Mouse (Mus musculus) spleen, adult 2 months (tissue): ENCODE data around the gene Prcc. TPM values are rescaled to one million over a fixed set of nuclear protein-coding genes. Genes with fewer than 3 reads are reported as not detected.
"Not testable (repeated sequence)": the region's sequence is repeated elsewhere in the genome, so short reads cannot be mapped to it uniquely, and the experiment has no call there.

Experiments used
- DNase-seq, 2 experiments: peaks; one replicate each; pipeline versions ENCODE4 v3.0.0 to v3.0.0-alpha.2; 2012 to 2021; ENCODE audit warnings: low spot score in 2 of 2, low read depth in 1 of 2
- H3K27ac ChIP-seq: fragments of 200-500 bp; 2 replicates; pipeline ENCODE4 v1.5.1; 2012; ENCODE audit warnings: low read length, inconsistent platforms; ENCODE audit not compliant: insufficient read depth
- H3K27me3 ChIP-seq: fragments of 200-500 bp; 2 replicates; pipeline ENCODE4 v1.6.1; 2012; ENCODE audit warnings: mild to moderate bottlenecking, moderate library complexity, low read length, inconsistent platforms; ENCODE audit not compliant: control insufficient read depth, insufficient read depth
- H3K36me3 ChIP-seq: fragments of 200-500 bp; 2 replicates; pipeline ENCODE4 v1.6.1; 2012; ENCODE audit warnings: mild to moderate bottlenecking, low read length, inconsistent platforms; ENCODE audit not compliant: control insufficient read depth, insufficient read depth
- H3K4me1 ChIP-seq: fragments of 200-500 bp; 2 replicates; pipeline ENCODE4 v1.6.1; 2011; ENCODE audit warnings: inconsistent platforms; ENCODE audit not compliant: control insufficient read depth, insufficient read depth, insufficient read length
- H3K4me3 ChIP-seq: fragments of 200-500 bp; 2 replicates; pipeline ENCODE4 v1.5.1; 2011; ENCODE audit warnings: mild to moderate bottlenecking, inconsistent platforms; ENCODE audit not compliant: insufficient read depth, insufficient read length; ENCODE audit errors: extremely low read depth
- CTCF ChIP-seq: fragments of 200-500 bp; IDR thresholded peaks from 2 replicates; pipeline ENCODE4 v1.5.1; 2011; ENCODE audit warnings: mild to moderate bottlenecking, inconsistent platforms; ENCODE audit not compliant: insufficient read depth, insufficient read length, insufficient replicate concordance; ENCODE audit errors: extremely low read depth
- POLR2A ChIP-seq: fragments of 200-500 bp; IDR thresholded peaks from 2 replicates; pipeline ENCODE4 v1.6.1; 2011; ENCODE audit warnings: low read depth, low read length, inconsistent platforms
- WGBS: fragments of 180-500 bp; shearing (Covaris S2); methylation state at CpG from one replicate; pipeline ENCODE4 v1.1.7; 2018; 5-methylcytosine and 5-hydroxymethylcytosine counted together
- polyA plus RNA-seq: library from polyadenylated mRNA; depleted of rRNA; stranded (reverse); fragments of >200 nt; gene quantifications from 2 replicates; pipeline ENCODE4 v1.2.3, GENCODE M21; 2012

Gene Prcc
- polyA plus RNA-seq, 1 experiment: 23.3 TPM

GRCm38 (mm10) chr3:87877730-87878129 lies 7.7 kb downstream of the Prcc start:
- peaks cover 3% of the 10 kb centered on the region; the same call in 1 of the 2 replicates for H3K36me3 ChIP-seq
- H3K4me1 ChIP-seq: 0 out of 2 replicates have a peak, but pooled peaks cover 2% of the 10 kb centered on the region
- no peak for DNase-seq
- H3K4me3 ChIP-seq: no peak overlapping the region
- no peak for TF ChIP-seq POLR2A
- TF ChIP-seq CTCF: no peak
- WGBS: 91% methylated on average over 4 of the region's 4 CpGs
- H3K27ac ChIP-seq: no peak overlapping the region
- no peaks in the 10 kb centered on the region for H3K27me3 ChIP-seq

- not testable (repeated sequence) for H3K27ac ChIP-seq, H3K27me3 ChIP-seq, H3K4me3 ChIP-seq, DNase-seq, H3K4me1 ChIP-seq
- WGBS: 86% methylated on average over 4 of the region's 4 CpGs
- H3K36me3 ChIP-seq: peaks cover 42% of the 10 kb centered on the region
Measured at GRCm38 (mm10) chr3:87864111-87864510, 21.3 kb downstream of the Prcc start.

GRCm38 (mm10) chr3:87859813-87860212 lies 25.6 kb downstream of the Prcc start:
- Histone ChIP-seq H3K27me3 (no peaks in the 10 kb centered on the region), H3K36me3 (peaks cover 30% of the 10 kb centered on the region), H3K27ac (no peak overlapping the region), H3K4me3 (no peak overlapping the region), H3K4me1 (no peaks in the 10 kb centered on the region)
- no peak for TF ChIP-seq POLR2A
- TF ChIP-seq CTCF: peak; percentile 66; the same call in 1 of the 2 replicates
- WGBS: 31% methylated on average over 3 of the region's 3 CpGs
- peak; percentile 55 to 56 for DNase-seq

- no peaks in the 10 kb centered on the region for H3K4me1 ChIP-seq
- no peak overlapping the region for H3K4me3 ChIP-seq
- TF ChIP-seq CTCF: no peak
- no peak for TF ChIP-seq POLR2A
- no peaks in the 10 kb centered on the region for H3K27me3 ChIP-seq
- no peak overlapping the region for H3K27ac ChIP-seq
- peaks cover 24% of the 10 kb centered on the region for H3K36me3 ChIP-seq
- DNase-seq: no peak
- 95% methylated on average over 8 of the region's 8 CpGs for WGBS
Measured at GRCm38 (mm10) chr3:87857666-87858065, 27.7 kb downstream of the Prcc start.

- H3K27me3 ChIP-seq: no peaks in the 10 kb centered on the region
- no peak for DNase-seq
- no peak for TF ChIP-seq CTCF
- TF ChIP-seq POLR2A: no peak
- H3K4me3 ChIP-seq: no peak overlapping the region
- 74% methylated on average over 8 of the region's 8 CpGs for WGBS
- H3K27ac ChIP-seq: no peak overlapping the region
- H3K36me3 ChIP-seq: peaks cover 23% of the 10 kb centered on the region
- H3K4me1 ChIP-seq: no peaks in the 10 kb centered on the region
Measured at GRCm38 (mm10) chr3:87855936-87856335, 29.5 kb downstream of the Prcc start.

- no peak for TF ChIP-seq CTCF
- no peak for TF ChIP-seq POLR2A
- Histone ChIP-seq H3K27me3 (no peaks in the 10 kb centered on the region), H3K4me1 (no peaks in the 10 kb centered on the region), H3K36me3 (peaks cover 23% of the 10 kb centered on the region), H3K4me3 (no peak overlapping the region), H3K27ac (no peak overlapping the region)
- DNase-seq: no peak
- WGBS: 74% methylated on average over 7 of the region's 7 CpGs
Measured at GRCm38 (mm10) chr3:87854795-87855568, 30.4 kb downstream of the Prcc start.

- DNase-seq: no peak
- Histone ChIP-seq H3K27me3 (no peaks in the 10 kb centered on the region), H3K27ac (no peak overlapping the region), H3K4me1 (peaks cover 13% of the 10 kb centered on the region; the same call in 1 of the 2 replicates), H3K4me3 (no peak overlapping the region), H3K36me3 (peaks cover 13% of the 10 kb centered on the region)
- 61% methylated on average over 14 of the region's 14 CpGs for WGBS
- TF ChIP-seq POLR2A (no peak), CTCF (no peak)
Measured at GRCm38 (mm10) chr3:87849117-87849516, 36.3 kb downstream of the Prcc start.
